Mouse (Mus musculus): ENCODE results near the gene Npas2.

Npas2 gene

DNA sequence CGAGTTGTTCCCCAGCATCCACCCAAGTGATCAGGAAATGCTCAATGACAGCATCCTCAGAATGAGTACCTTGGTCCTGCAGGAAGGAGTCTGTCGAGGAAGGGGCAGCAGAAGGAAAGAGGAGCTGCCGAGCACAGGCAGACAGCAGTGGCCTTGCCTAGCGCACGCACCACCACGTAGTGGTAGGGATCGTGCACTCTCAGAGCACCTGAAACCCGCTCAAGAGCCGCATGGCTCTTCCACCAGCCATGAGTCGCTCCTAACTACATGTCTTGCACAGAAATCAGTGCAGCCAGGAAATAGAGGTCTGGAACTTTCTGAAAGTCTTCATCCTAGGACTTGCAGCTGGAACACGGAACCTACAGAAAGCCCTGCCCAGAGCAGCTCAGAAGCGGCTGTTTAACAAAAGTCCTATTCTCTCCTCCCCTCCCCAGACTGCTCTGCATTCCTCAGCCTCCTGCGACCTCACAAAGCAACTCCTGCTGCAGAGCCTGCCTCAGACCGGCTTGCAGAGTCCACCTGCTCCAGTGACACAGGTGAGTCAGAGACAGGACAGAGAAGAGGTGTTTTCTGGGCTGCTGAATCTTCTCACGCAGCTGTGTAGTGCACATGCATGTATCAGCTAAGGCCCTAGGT is 142.1 kb downstream of the Npas2 start:
- no peak for DNase-seq (ENCODE audit: low spot score in 2 of 2)

- DNase-seq (ENCODE audit: low spot score in 2 of 2) = no peak
These were observed 143.3 kb downstream of the Npas2 start for GRCm38 (mm10) chr1:39336788-39337187.

- no peak for DNase-seq (ENCODE audit: low spot score in 2 of 2)
These were observed 145.3 kb downstream of the Npas2 start for GRCm38 (mm10) chr1:39338831-39339230.

DNA sequence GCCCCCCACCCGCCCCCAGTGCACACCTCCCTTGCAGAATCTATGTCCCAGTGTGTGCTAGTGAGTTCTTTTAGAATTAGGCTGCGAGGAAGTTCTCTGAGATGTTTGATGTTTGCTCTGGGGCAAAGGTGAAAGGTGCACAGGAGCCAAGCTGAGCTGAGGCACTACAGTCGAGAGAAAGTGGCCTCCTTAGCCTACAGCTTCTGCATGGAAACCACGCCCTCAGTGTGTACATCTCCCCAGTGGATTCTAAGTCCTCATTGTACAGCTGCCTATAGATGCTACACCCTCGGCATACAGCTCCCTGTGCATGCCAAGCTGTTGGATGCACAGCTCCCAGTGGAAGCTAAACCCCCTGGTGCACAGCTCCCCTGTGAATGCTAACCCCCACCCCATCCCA is 145.9 kb downstream of the Npas2 start:
- no peak for DNase-seq (ENCODE audit: low spot score in 2 of 2)

DNA sequence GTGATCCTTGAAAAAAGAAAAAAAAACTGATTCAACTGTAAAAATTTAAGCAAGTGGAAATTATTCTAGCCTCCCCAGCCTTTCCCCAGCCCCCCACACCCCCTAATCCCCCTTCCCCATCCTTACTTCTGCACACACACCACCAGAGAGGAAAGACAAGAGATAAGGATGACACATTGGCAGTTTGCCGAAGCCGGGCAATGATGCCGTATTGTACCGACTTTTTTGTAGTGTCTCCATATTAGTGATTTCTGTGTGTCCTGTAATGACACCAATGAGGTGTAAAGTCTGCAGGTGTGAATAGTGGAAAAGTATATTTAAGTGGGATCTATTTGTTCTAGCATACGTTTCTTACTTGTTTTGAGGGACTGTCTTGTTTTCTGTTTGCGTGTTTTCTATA is 146.6 kb downstream of the Npas2 start:
- DNase-seq (ENCODE audit: low spot score in 2 of 2) = no peak

DNA sequence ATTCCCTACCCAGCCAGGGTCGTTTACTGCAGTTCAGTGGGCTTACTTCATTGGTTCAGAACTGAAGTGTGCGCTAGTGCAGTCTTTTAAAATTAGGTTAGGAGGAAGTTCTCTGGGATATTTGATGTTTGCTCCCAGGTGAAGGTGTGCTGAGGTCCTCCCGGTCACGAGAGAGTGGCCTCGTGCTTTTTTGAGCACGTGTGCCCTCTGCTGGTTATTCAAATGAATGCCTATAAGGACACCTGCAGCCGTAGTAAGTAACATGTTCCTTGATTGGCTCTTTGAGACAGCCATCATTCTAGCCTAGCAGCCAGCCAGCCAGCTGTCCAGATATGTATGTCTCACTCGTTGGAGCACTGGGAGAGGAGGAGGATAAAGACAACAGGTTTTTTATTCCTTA is 147.1 kb downstream of the Npas2 start:
- peak in 1 of 2 experiments; percentile 4 for DNase-seq (ENCODE audit: low spot score in 2 of 2)

DNA sequence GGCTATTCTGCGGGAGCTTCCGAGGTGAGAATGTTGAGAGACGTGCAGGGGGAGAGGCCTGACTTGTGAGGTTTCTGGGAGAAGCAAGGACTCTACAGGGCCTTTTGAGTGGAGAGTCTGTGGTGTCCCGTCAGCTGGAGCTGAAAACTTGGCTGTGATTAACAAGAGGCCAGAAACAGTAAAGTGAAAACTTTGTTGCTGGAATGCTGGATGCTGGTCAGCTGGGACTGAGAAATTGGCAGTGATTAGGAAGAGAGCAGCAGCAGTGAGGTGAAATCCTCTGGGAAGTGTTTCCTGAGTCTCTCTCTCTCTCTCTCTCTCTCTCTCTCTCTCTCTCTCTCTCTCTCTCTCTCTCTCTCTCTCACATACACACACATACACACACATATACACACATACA is 148.3 kb downstream of the Npas2 start:
- DNase-seq (ENCODE audit: low spot score in 2 of 2) = no peak

DNA sequence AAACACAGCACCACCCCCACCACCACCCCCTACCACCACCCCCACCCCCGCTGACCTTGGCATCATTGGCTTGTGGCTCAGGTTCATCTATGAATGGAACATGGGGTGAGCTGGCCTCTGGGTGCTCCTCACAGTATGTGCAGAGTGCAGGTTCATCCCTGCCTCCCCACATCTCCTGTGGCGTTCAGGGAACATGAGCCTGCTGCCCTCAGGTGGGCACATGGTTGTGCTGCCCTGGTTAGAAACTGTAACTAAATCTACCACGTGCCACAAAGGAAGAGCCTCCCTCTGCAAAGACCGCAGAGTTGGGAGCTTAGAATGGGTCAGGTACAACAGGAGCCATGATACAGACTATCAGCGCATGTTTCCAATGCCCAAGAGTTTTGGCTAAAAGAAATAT is 149.7 kb downstream of the Npas2 start:
- no peak for DNase-seq (ENCODE audit: low spot score in 2 of 2)

- DNase-seq (ENCODE audit: low spot score in 2 of 2) = no peak
These were observed 151.6 kb downstream of the Npas2 start for GRCm38 (mm10) chr1:39344981-39345600.

DNA sequence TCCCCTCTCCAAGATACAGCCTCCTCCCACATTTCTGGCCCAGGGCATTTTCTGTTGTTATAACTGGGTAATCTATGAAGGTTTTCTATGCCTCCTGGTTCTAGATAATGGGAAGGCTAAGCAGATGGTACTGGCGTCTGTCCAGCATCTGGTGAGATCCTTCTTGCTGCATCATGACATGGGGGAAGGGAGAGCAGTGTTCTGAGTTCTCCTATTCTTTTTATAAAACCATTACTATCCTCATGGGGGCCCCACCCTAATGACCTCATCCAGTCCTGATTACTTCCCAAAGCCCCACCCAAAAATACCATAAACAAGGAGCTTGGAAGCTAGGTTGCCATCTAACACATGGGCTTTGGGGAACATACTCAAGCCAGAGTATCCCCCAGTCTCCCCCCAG is 155.5 kb downstream of the Npas2 start:
- no peak for DNase-seq (ENCODE audit: low spot score in 2 of 2)

DNA sequence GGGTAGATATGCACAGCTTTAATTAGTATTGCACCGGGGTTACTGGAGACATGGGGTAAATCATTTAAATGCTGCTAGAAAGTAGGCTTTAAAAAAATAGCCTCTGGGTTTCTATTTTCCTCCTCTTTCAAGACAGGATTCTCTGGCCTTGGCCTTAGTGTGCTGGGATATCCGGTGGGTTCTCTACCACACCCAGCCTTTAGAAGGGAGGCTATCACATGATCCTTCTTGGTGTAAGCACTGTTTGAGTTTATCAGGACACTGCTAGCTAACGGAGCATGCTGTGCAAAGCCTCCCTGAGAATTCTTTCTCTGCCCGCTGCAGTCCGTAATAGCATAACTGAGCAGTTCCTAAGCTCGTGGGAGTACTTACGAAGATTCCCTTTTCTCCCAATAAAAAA is 155.9 kb downstream of the Npas2 start:
- DNase-seq (ENCODE audit: low spot score in 2 of 2) = no peak

DNA sequence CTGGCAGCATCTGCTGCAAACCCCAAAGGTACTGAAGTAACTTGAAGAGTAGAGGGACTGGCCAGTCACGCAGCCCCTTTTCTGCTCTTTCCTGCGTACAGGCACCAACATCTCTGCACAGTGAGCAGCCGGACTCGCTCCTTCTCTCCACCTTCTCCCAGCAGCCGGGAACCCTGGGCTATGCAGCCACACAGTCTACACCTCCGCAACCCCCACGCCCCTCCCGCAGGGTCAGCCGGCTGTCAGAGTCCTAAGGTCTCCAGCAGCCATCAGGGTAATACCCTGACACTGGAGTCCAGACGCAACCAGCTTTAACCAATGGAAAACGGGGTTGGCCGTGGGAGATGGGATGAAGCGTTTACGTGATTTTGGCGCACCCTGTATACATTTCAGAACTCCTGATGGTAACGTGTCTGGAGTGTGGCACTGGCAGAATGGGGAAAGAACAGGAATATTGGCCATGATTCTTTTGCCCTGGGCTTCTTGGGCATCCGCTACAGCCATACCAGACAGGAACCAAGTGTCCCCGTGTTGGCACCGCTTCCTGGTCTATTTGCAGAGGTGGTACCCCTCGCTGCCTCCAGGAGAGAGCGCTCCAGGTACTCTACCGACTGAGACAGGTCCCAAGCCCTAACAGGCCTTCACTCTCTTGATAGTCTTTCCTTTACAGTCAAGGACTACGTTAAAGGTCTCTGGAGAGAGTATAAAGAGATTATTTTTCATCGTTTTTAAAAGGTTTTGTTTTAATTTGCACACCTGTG is 168.4 kb downstream of the Npas2 start:
- DNase-seq (ENCODE audit: low spot score in 2 of 2) = no peak

DNA sequence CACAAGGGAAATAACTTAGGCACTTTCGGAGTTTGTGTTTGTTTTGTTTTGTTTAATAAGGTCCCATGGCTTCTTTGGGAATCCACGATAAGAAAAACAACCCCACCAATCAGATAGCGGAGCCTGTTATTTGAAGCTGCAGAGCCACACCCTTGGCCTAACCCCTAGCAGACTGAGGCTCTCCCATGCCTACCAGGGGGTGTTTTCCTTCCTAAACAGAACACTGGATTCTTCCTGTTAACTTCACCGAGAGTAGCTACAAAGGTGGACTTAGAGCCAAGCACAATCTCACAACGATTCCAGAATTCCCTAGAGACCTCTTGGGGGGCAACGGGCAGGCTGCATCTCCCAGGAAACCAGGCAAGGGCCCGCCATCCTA is 169.0 kb downstream of the Npas2 start:
- DNase-seq (ENCODE audit: low spot score in 2 of 2) = no peak

GRCm38 (mm10) chr1:39365562-39365961 is 172.0 kb downstream of the Npas2 start:
- no peak for DNase-seq (ENCODE audit: low spot score in 2 of 2)

GRCm38 (mm10) chr1:39367045-39367444 is 173.5 kb downstream of the Npas2 start:
- no peak for DNase-seq (ENCODE audit: low spot score in 2 of 2)

- DNase-seq (ENCODE audit: low spot score in 2 of 2) = peak; percentile 91 to 92
These were observed 174.2 kb downstream of the Npas2 start, which contains the start of gene Rpl31 for GRCm38 (mm10) chr1:39367601-39368266. Rpl31 (plus strand) TSS chr1:39367842.

GRCm38 (mm10) chr1:39368267-39368841 is 174.8 kb downstream of the Npas2 start:
- DNase-seq (ENCODE audit: low spot score in 2 of 2) = no peak

GRCm38 (mm10) chr1:39370431-39370830 is 176.9 kb downstream of the Npas2 start:
- no peak for DNase-seq (ENCODE audit: low spot score in 2 of 2)

GRCm38 (mm10) chr1:39372220-39372843 is 178.8 kb downstream of the Npas2 start:
- DNase-seq (ENCODE audit: low spot score in 2 of 2) = no peak

DNA sequence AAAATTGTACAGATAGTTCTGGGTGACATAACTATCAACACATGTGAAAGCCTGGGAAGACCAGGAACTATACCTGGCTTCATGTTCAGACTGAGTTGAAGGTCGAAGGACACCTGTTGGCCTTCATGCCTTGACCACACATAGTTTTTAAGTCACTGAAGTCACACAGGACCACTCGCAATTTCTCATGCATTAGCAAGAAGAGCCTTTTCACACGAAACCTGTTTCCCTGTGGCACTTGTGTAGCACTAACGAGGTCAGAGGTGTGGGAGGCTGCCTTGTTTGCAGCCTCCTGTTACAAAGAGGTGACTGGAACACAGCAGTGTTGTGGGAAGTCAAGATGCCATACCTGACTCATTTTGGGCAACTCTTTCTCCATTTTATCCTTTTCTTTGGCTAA is 179.8 kb downstream of the Npas2 start:
- no peak for DNase-seq (ENCODE audit: low spot score in 2 of 2)

DNA sequence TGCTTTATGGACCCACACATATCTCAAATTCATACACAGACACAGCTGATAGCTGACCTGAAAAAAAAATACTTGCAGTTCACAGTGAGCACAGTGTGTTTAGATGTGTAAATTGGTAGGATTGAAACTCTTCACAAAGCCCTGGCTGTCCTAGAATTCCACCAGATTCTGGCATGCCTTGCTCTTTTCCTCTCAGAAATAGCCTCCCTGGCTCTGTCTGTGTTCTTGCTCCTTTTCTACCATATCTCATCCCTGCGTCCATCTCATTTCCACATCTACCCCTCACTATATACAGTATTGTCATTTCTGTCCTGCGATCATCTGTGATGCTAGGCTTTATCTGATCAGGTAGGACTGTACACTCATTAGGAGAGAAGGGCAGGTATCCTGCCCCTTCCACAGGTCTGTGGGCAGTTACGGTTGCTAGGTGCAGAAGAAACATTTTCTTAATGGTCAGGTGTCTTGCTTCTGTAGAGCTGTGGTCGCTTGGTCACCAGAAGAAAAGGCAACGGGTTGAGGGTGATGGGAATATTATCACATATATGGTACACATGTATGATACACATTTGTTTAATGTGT is 180.8 kb downstream of the Npas2 start:
- DNase-seq (ENCODE audit: low spot score in 2 of 2) = no peak
